8 mouse cellular contexts compared by ENCODE assay signal in the genomic region with DNA sequence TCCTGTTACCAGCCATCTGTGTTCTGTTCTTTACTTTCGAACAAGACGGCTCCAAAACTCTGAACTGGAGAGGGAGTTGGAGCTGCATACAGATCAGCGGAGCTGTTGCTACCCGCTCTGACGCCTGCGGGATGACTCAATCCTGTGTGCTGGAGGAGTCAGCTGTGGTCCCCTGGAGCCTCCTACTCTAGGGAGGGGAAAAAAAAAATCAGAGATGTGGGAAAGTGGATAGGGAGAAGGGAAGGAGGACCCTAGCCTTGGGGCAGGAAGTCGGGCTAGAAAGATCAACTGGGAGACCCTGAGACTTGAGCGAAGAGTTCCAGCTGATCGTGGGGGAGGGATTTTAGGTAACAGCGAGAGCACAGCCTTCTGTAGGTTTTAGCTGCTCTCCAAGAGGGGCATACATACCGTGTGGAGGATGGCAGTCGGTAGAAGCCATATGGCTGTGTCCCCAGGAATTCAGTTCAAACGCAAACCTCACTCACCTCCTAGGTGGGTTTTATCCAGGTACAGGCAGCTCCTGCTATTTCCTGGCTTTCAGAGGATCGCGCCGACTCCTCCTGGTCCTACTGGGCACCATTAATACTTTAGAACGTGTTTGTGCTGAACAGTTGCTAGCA. TPM values are rescaled to one million over a fixed set of nuclear protein-coding genes. Genes with fewer than 3 reads are reported as not detected.
A peak's percentile ranks its signal among the peaks of the same experiment; 100 is the strongest.
DNase-seq lines count a peak whose midpoint lies in the region; ATAC-seq and TF ChIP-seq lines count a peak whose summit lies in the region.

No protein-coding gene starts in this region.

- no peaks in the 10 kb centered on the region for H3K79me2 ChIP-seq in heart, adult 2 months (replicated peaks; ENCODE audit: control insufficient read depth, insufficient read depth, low read length)

- no peak for TF ChIP-seq EP300 in heart, adult 2 months (IDR thresholded peaks at IDR 0.05; ENCODE audit: insufficient read depth, low read depth, low read length)
- no peak for TF ChIP-seq EP300 in liver, postnatal 0 days (IDR thresholded peaks at IDR 0.05; ENCODE audit: low read depth)

- H3K4me2 ChIP-seq in liver, postnatal 0 days (ENCODE audit: low read depth, low read length), result peak overlapping the region; percentile 75

- H3K4me1 ChIP-seq in kidney, adult 2 months (ENCODE audit: control insufficient read depth, insufficient read depth, low read length), result no peaks in the 10 kb centered on the region
- peaks cover 1% of the 10 kb centered on the region; the same call in 1 of the 2 replicates for H3K4me1 ChIP-seq in heart, adult 2 months (ENCODE audit: control insufficient read depth, insufficient read depth, low read length)
- peaks cover 21% of the 10 kb centered on the region for H3K4me1 ChIP-seq in liver, postnatal 0 days (ENCODE audit: insufficient read depth)

- no peak for TF ChIP-seq POLR2A in kidney, adult 2 months (IDR thresholded peaks at IDR 0.05; ENCODE audit: low read depth, low read length)
- no peak for TF ChIP-seq POLR2A in heart, adult 2 months (IDR thresholded peaks at IDR 0.05; ENCODE audit: insufficient read depth, low read depth, low read length)

- peak; percentile 29 for DNase-seq in kidney, postnatal 14 days
- no peak for DNase-seq in kidney, adult 2 months
- peak; percentile 56 for DNase-seq in embryo, embryonic 10 days (ENCODE audit: low spot score)
- DNase-seq in heart, adult 2 months, result peak; percentile 45 to 50
- peak; percentile 88 for DNase-seq in layer of hippocampus, adult 18-20 months (ENCODE audit: low spot score in 2 of 2)
- DNase-seq in liver, postnatal 0 days, result peak; percentile 29
- DNase-seq in ovary, postnatal 14 days (ENCODE audit: low spot score), result peak; percentile 18
- no peak for DNase-seq in spleen, postnatal 4 days (ENCODE audit: low spot score in 2 of 2)

- H3K27me3 ChIP-seq in kidney, adult 2 months (replicated peaks; ENCODE audit: control insufficient read depth, insufficient read depth, low read length), result no peaks in the 10 kb centered on the region
- no peaks in the 10 kb centered on the region for H3K27me3 ChIP-seq in heart, adult 2 months (ENCODE audit: control insufficient read depth, insufficient read depth, low read length)
- peaks cover 5% of the 10 kb centered on the region; the same call in 1 of the 2 replicates for H3K27me3 ChIP-seq in liver, postnatal 0 days (ENCODE audit: insufficient read depth, low read length)

- intact Hi-C loops in heart, adult 2 months (cut with DNase I), result loop anchor here (5.0 to 10.0 kb wide), 4 partner anchors 32 to 520 kb away; no protein-coding TSS in a partner anchor

- no peaks in the 10 kb centered on the region for H3K36me3 ChIP-seq in kidney, adult 2 months (ENCODE audit: control insufficient read depth, insufficient read depth, low read length)
- no peaks in the 10 kb centered on the region for H3K36me3 ChIP-seq in heart, adult 2 months (ENCODE audit: control insufficient read depth, insufficient read depth, low read length)
- no peaks in the 10 kb centered on the region for H3K36me3 ChIP-seq in liver, postnatal 0 days (replicated peaks; ENCODE audit: insufficient read depth, low read length)

- no peak overlapping the region for H3K27ac ChIP-seq in kidney, adult 2 months (ENCODE audit: insufficient read depth, low read depth, low read length)
- no peak overlapping the region; the same call in 1 of the 2 replicates for H3K27ac ChIP-seq in heart, adult 2 months
- no peak overlapping the region for H3K27ac ChIP-seq in liver, postnatal 0 days (ENCODE audit: low read depth)

- no peaks in the 10 kb centered on the region for H3K9me3 ChIP-seq in liver, postnatal 0 days (ENCODE audit: low read length)

- peak overlapping the region; percentile 16; the same call in 1 of the 2 replicates for H3K9ac ChIP-seq in heart, adult 2 months (ENCODE audit: low read depth, low read length)
- peak overlapping the region; percentile 2; the same call in 1 of the 2 replicates for H3K9ac ChIP-seq in liver, postnatal 0 days (replicated peaks)

- peak; percentile 43; the same call in 1 of the 2 replicates for ATAC-seq in liver, postnatal 0 days

- WGBS in kidney, adult 2 months, result 14% methylated on average over 17 of the region's 17 CpGs
- WGBS in heart, adult 2 months, result 7% methylated on average over 17 of the region's 17 CpGs
- WGBS in liver, postnatal 0 days (ENCODE audit: insufficient replicate concordance), result 2% methylated on average over 17 of the region's 17 CpGs

- H3K4me3 ChIP-seq in kidney, adult 2 months (ENCODE audit: insufficient read depth, low read depth, low read length), result no peak overlapping the region
- H3K4me3 ChIP-seq in heart, adult 2 months, result peak overlapping the region; percentile 7
- peak overlapping the region; percentile 39 for H3K4me3 ChIP-seq in liver, postnatal 0 days (ENCODE audit: low read depth, low read length)

- no peak for TF ChIP-seq CTCF in kidney, adult 2 months (conservative IDR thresholded peaks at IDR 0.05; ENCODE audit: insufficient read depth, insufficient read length, low read depth, low read length)
- no peak for TF ChIP-seq CTCF in heart, adult 2 months (IDR thresholded peaks at IDR 0.05)
- TF ChIP-seq CTCF in liver, postnatal 0 days (IDR thresholded peaks at IDR 0.05; ENCODE audit: low read depth), result no peak

RNA-seq across cellular contexts. Expression of gene Taok1, which starts 16.9 kb away (rescaled TPM):
- polyA plus RNA-seq in kidney, adult 2 months (2012; rRNA removed), result 4.7 and 6.9 TPM in 2 replicates
- total RNA-seq in heart, adult 2 months (2021), result 10 to 100 TPM; 50.9 to 56.8 TPM
- 7.8 and 18.2 TPM in 2 replicates for polyA plus RNA-seq in heart, adult 2 months (2012; rRNA removed)
- 100 to 1,000 TPM; 109 to 110 TPM for total RNA-seq in layer of hippocampus, adult 18-20 months (2021)
- polyA plus RNA-seq in liver, postnatal 0 days (2015; fragmentation: Nextera tagmentation; extraction: Ambion mirVana), result 4.8 and 5.0 TPM in 2 replicates

Comparison
In these comparisons a context has a peak if more than half of its experiments do, and no peak if none do; other contexts are left out.
1. DNase-seq: peak in kidney, postnatal 14 days (single experiment), embryo, embryonic 10 days (single experiment), heart, adult 2 months (2 of 2), layer of hippocampus, adult 18-20 months (2 of 2), liver, postnatal 0 days (single experiment) and ovary, postnatal 14 days (single experiment); none in kidney, adult 2 months (single experiment) and spleen, postnatal 4 days (0 of 2).